Mouse (Mus musculus) heart, embryonic 16.5 days (tissue): Measurements from ENCODE around the gene Erp44. TPM values are rescaled to one million over a fixed set of nuclear protein-coding genes. Genes with fewer than 3 reads are reported as not detected.

Experiments
- ATAC-seq: fragments of 200-750 bp; cut with Nextera tagmentation; replicated peaks from 2 replicates; pipeline ENCODE4 v1.8.0; 2017; ENCODE audit warnings: moderate number of reproducible peaks; ENCODE audit not compliant: insufficient read depth, low FRiP score; ENCODE audit errors: extremely low read depth
- H3K27ac ChIP-seq: fragments of 300-500 bp; sonication (generic); 2 replicates; pipeline ENCODE4 v1.5.1; 2014; ENCODE audit warnings: mild to moderate bottlenecking, low read length, control low read depth, moderate library complexity
- H3K27me3 ChIP-seq: fragments of 300-500 bp; sonication (generic); 2 replicates; pipeline ENCODE4 v1.6.1; 2014; ENCODE audit warnings: low read length, mixed read lengths; ENCODE audit not compliant: control insufficient read depth, insufficient read depth
- H3K36me3 ChIP-seq: fragments of 300-500 bp; sonication (generic); 2 replicates; pipeline ENCODE4 v1.6.1; 2014; ENCODE audit not compliant: control insufficient read depth, insufficient read depth
- H3K4me1 ChIP-seq: fragments of 300-500 bp; sonication (generic); 2 replicates; pipeline ENCODE4 v1.6.1; 2014; ENCODE audit warnings: low read length, mixed read lengths; ENCODE audit not compliant: control insufficient read depth, insufficient read depth
- H3K4me2 ChIP-seq: fragments of 300-500 bp; sonication (generic); 2 replicates; pipeline ENCODE4 v1.6.1; 2014; ENCODE audit warnings: low read depth, mild to moderate bottlenecking, control low read depth, low read length
- H3K4me3 ChIP-seq: fragments of 300-500 bp; sonication (generic); 2 replicates; pipeline ENCODE4 v1.5.1; 2014; ENCODE audit warnings: mild to moderate bottlenecking, control low read depth, low read length
- H3K9ac ChIP-seq: fragments of 300-500 bp; sonication (generic); 2 replicates; pipeline ENCODE4 v1.6.1; 2014; ENCODE audit warnings: low read length, control low read depth
- H3K9me3 ChIP-seq: fragments of 300-500 bp; sonication (generic); replicated peaks from 2 replicates; pipeline ENCODE4 v1.6.1; 2016; ENCODE audit warnings: low read length; ENCODE audit not compliant: control insufficient read depth
- WGBS: fragments of 180-500 bp; shearing (Covaris S2); extraction: QIAGEN DNeasy Blood & Tissue Kit; methylation state at CpG from one replicate; pipeline ENCODE4 v1.1.7; 2014; 5-methylcytosine and 5-hydroxymethylcytosine counted together
- polyA plus RNA-seq: library from polyadenylated mRNA; unstranded; fragments of >200 nt; fragmentation: Nextera tagmentation; extraction: Ambion mirVana; gene quantifications from 2 replicates; pipeline ENCODE4 v1.2.1, GENCODE M21; 2015

Gene Erp44
- polyA plus RNA-seq, 1 experiment from 2014 or later, result 63.6 TPM

DNA sequence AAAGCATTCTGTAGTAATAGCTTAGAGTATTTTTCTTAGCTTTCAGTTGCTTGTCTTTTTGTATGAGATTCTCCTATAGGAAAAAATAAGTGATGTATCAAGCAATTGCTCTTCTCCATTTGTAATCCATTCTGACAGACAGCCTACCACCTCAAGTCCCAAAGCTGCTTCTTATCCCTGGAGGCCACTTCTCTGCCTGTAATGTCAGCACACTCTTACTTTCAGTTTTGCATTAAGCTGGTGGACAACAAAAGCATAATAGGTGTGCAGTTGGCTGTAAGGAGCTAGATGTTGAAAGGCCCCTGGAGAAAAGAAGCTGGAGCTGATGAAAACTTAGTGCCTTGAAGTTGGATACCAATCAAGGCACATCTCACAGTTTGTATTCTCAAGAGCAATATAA, 26.1 kb downstream of the Erp44 start:
- Histone ChIP-seq H3K36me3 (no peaks in the 10 kb centered on the region), H3K4me2 (no peak overlapping the region), H3K9ac (no peak overlapping the region), H3K4me1 (peaks cover 4% of the 10 kb centered on the region; the same call in 1 of the 2 replicates), H3K9me3 (no peaks in the 10 kb centered on the region), H3K27me3 (no peaks in the 10 kb centered on the region), H3K4me3 (no peak overlapping the region), H3K27ac (no peak overlapping the region)
- no peak for ATAC-seq

DNA sequence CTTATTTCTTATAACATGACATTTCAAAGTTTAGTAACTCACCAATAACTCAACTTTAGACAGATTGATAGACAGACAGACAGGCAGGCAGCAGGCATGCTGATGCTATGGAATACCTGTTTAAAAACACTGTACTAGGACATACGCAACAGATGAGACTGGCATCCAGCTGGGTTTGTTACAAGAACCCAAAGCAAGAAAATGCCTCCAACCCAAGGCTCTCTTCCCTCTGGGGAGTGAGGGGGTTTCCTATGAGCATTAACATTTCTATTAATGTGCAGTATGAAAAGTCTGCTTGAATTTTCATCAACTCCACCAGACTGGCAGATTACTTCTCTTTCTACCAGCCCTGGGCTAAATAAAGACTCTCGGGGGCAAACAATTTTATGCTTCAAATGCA, 35.1 kb downstream of the Erp44 start:
- no peak for ATAC-seq
- Histone ChIP-seq H3K36me3 (no peaks in the 10 kb centered on the region), H3K27ac (no peak overlapping the region), H3K4me1 (no peaks in the 10 kb centered on the region; the same call in 1 of the 2 replicates), H3K9ac (no peak overlapping the region), H3K4me2 (no peak overlapping the region), H3K9me3 (no peaks in the 10 kb centered on the region), H3K4me3 (no peak overlapping the region), H3K27me3 (no peaks in the 10 kb centered on the region)
- 87% methylated on average over 2 of the region's 2 CpGs for WGBS

DNA sequence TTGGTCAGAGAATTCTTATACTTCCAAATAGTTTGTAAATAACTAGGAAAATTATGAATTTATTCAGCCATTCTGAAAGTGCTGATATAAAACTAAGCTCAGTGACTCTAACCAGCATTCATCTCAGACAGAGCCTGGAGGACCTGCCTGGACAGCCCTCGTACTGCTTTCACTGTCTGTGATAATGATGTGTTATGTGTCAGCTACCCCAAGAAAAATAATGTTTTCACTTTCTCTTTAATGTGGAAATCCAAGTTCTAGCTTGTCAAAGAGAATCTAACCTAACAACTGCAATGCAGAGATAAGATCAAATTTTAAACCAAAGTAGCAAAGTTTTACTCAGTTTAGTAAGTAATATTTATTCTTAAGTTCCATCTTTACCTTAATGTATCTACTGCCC, 35.6 kb downstream of the Erp44 start:
- H3K4me3 ChIP-seq, result no peak overlapping the region
- no peaks in the 10 kb centered on the region; the same call in 1 of the 2 replicates for H3K4me1 ChIP-seq
- no peak for ATAC-seq
- no peaks in the 10 kb centered on the region for H3K9me3 ChIP-seq
- H3K27ac ChIP-seq, result no peak overlapping the region
- H3K27me3 ChIP-seq, result no peaks in the 10 kb centered on the region
- no peak overlapping the region for H3K9ac ChIP-seq
- WGBS, result 60% methylated on average over 1 of the region's 1 CpGs
- no peak overlapping the region for H3K4me2 ChIP-seq
- no peaks in the 10 kb centered on the region for H3K36me3 ChIP-seq

DNA sequence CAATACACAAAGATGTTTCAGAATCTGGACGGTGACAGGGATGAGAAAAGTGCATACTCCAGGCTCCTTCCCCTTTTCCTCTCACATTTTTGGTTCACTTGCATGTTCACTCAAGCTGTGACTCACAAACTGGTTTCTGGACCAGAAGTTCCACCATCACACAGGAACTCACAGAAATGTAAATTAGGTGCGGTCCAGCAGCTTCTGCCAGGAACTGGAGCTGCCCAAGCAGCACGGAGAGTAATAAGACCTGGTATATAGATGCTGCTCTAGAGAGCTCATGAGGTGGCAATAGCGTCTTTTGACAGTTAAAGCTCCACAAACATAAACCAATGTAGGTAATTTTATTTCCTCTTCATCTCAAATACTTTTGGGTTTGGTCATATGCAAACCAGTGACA, 36.9 kb downstream of the Erp44 start:
- Histone ChIP-seq H3K27ac (no peak overlapping the region), H3K27me3 (no peaks in the 10 kb centered on the region), H3K36me3 (no peaks in the 10 kb centered on the region), H3K4me3 (no peak overlapping the region), H3K9me3 (no peaks in the 10 kb centered on the region), H3K4me2 (no peak overlapping the region), H3K9ac (no peak overlapping the region), H3K4me1 (no peaks in the 10 kb centered on the region; the same call in 1 of the 2 replicates)
- 93% methylated on average over 4 of the region's 4 CpGs for WGBS
- ATAC-seq, result no peak

DNA sequence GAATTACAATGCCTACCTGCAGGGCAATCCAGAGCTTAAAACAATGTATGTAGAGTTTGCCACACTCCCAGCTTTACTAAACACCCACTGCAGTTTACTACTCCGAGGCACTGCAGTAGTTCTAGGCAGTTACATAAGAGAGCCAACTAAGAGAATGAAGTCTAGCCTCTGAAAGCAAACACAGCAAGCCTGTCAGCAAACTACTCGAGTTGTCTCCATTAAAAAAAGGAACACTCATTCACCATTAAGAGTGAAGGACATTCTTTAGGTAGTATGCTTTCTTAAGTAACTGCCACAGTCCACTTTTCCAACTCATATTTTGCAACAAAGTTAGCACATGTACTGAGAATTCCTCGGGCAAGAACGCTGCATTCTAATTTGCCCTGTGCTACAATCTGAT, 40.3 kb downstream of the Erp44 start:
- Histone ChIP-seq H3K9me3 (no peaks in the 10 kb centered on the region), H3K9ac (no peak overlapping the region), H3K4me3 (no peak overlapping the region), H3K36me3 (no peaks in the 10 kb centered on the region), H3K4me2 (no peak overlapping the region), H3K27ac (no peak overlapping the region), H3K27me3 (no peaks in the 10 kb centered on the region), H3K4me1 (no peaks in the 10 kb centered on the region)
- ATAC-seq, result no peak
- WGBS, result 79% methylated on average over 4 of the region's 4 CpGs

DNA sequence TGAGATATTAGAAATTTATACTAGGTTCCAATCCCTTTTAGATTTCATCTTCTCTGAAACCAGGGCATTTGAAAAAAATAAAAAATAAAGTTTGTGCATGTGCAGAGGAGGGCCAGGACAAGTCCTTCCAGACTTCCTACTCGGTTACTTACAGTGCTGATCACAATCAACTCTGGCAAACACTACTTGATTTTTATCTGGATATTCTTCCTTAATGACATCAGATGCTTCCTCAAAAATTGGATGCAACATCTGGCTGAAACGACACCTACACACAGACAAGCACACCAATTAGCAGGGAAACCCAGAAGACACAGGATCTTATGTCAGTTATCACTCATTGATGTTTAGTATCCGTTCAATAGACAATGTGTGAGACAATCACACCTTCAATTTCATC, 42.6 kb downstream of the Erp44 start:
- Histone ChIP-seq H3K27me3 (no peaks in the 10 kb centered on the region), H3K4me3 (no peak overlapping the region), H3K4me2 (no peak overlapping the region), H3K36me3 (no peaks in the 10 kb centered on the region), H3K4me1 (no peaks in the 10 kb centered on the region), H3K27ac (no peak overlapping the region), H3K9me3 (no peaks in the 10 kb centered on the region), H3K9ac (no peak overlapping the region)
- no peak for ATAC-seq
- WGBS, result 89% methylated on average over 3 of the region's 3 CpGs

DNA sequence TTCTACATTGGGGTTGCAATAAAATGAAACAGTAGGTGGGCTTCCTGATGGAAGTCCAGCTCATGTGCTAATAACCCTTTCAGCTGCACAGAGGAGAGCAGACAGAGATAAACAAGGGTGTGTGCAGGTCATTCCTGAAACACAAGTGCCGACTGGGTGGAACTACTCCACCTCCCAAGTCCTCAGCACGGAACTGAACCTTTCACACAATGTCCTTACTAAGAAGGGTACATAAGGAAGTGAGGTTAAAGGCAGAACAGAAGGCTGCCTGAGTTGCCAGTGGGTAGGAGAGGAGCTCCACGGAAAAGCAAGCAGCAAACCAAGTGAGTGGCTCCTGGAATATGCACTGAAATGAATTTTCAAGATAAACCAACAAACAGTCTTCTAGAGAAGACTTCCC, 52.6 kb downstream of the Erp44 start:
- Histone ChIP-seq H3K9me3 (no peaks in the 10 kb centered on the region), H3K9ac (no peak overlapping the region), H3K4me1 (no peaks in the 10 kb centered on the region), H3K4me3 (no peak overlapping the region), H3K36me3 (no peaks in the 10 kb centered on the region), H3K27ac (no peak overlapping the region), H3K4me2 (no peak overlapping the region), H3K27me3 (no peaks in the 10 kb centered on the region)
- 42% methylated on average over 3 of the region's 3 CpGs for WGBS
- ATAC-seq, result no peak

DNA sequence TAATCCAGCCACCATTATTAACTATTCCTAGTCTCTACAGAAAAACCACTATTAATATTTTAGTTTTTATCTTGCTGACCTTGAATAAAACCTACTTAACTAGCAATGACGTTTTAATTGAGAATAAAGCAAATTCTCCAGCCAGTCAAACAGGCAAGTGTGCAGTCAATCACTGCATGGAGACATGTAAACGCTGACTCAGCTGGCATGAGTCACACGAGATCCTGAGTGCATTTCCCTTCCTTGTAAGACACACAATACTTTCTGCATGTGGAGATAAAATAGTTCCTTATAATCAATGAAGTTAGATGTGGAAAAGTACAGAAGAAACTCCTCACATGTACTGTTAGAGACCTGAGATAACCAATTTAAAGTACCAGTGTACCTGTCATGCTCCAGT, 53.8 kb downstream of the Erp44 start:
- no peak overlapping the region for H3K9ac ChIP-seq
- 41% methylated on average over 3 of the region's 3 CpGs for WGBS
- H3K36me3 ChIP-seq, result no peaks in the 10 kb centered on the region
- H3K4me2 ChIP-seq, result no peak overlapping the region
- no peak for ATAC-seq
- H3K27ac ChIP-seq, result no peak overlapping the region
- H3K4me1 ChIP-seq, result 0 out of 2 replicates have a peak, but pooled peaks cover 2% of the 10 kb centered on the region
- H3K27me3 ChIP-seq, result no peaks in the 10 kb centered on the region
- H3K4me3 ChIP-seq, result no peak overlapping the region
- H3K9me3 ChIP-seq, result no peaks in the 10 kb centered on the region

DNA sequence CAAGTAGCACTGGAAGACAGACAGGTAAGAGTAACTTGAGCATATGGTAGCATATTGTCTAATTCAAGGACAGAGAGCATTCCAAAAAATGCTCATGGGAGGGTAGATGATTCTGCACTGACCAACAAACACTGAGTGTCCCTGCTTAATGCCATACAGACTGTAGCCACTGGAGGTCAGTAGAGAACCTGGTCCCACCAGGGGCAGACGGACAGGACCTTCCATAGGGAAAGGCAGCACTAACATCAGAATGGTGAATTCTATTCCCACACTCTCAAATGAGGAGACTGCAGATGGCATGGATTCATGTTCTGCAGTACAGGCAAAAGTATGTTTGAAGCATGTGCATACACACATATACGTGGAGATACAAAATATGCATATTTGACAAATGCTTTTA, 54.2 kb downstream of the Erp44 start:
- ATAC-seq, result no peak; the same call in 1 of the 2 replicates
- no peaks in the 10 kb centered on the region for H3K9me3 ChIP-seq
- no peaks in the 10 kb centered on the region for H3K36me3 ChIP-seq
- no peak overlapping the region for H3K27ac ChIP-seq
- H3K9ac ChIP-seq, result no peak overlapping the region
- 17% methylated on average over 2 of the region's 2 CpGs for WGBS
- H3K4me1 ChIP-seq, result 0 out of 2 replicates have a peak, but pooled peaks cover 2% of the 10 kb centered on the region
- H3K4me3 ChIP-seq, result no peak overlapping the region
- no peaks in the 10 kb centered on the region for H3K27me3 ChIP-seq
- no peak overlapping the region for H3K4me2 ChIP-seq

DNA sequence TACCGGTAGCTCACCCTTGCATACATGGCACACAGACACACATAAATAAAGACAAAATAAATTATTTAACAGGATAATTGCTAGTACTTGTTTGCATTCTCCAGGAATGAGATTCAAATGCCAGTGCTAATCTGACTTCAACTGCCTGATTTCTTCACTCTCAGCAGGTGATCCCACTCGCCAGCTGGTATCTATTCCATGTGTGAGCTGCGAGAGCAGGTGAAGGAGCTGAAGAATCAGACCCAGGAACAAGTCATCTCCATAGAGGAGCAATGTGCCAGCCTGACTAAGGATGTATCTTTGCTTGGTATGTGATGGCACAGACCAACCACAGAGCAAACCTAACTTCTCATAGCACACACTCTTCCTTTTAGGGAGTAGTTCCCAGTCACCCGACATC, 75.8 kb downstream of the Erp44 start:
- no peaks in the 10 kb centered on the region for H3K9me3 ChIP-seq
- no peaks in the 10 kb centered on the region for H3K27me3 ChIP-seq
- 93% methylated on average over 4 of the region's 4 CpGs for WGBS
- no peak overlapping the region for H3K9ac ChIP-seq
- H3K4me1 ChIP-seq, result no peaks in the 10 kb centered on the region
- ATAC-seq, result no peak
- H3K4me3 ChIP-seq, result no peak overlapping the region
- peaks cover 16% of the 10 kb centered on the region for H3K36me3 ChIP-seq
- no peak overlapping the region for H3K27ac ChIP-seq
- no peak overlapping the region for H3K4me2 ChIP-seq
